Mouse (Mus musculus) stomach, embryonic 14.5 days (tissue): ENCODE measurements around the gene Sergef. TPM values are rescaled to one million over a fixed set of nuclear protein-coding genes. Genes with fewer than 3 reads are reported as not detected.

Experiments
- ATAC-seq: fragments of 200-750 bp; cut with Nextera tagmentation; 2 replicates; pipeline ENCODE4 v1.8.0; 2017; ENCODE audit warnings: low read depth, moderate TSS enrichment; ENCODE audit not compliant: insufficient number of reproducible peaks, insufficient read depth, low FRiP score
- H3K27ac ChIP-seq: fragments of 300-500 bp; sonication (generic); 2 replicates; pipeline ENCODE4 v1.5.1; 2014; ENCODE audit warnings: mild to moderate bottlenecking, low read length, moderate library complexity, mixed read lengths
- H3K27me3 ChIP-seq: fragments of 300-500 bp; sonication (generic); 2 replicates; pipeline ENCODE4 v1.6.1; 2014; ENCODE audit warnings: low read length, control low read depth, mixed read lengths; ENCODE audit not compliant: control insufficient read depth, insufficient read depth
- H3K36me3 ChIP-seq: fragments of 300-500 bp; sonication (generic); 2 replicates; pipeline ENCODE4 v1.6.1; 2014; ENCODE audit warnings: mild to moderate bottlenecking, control low read depth, low read length, moderate library complexity, mixed read lengths; ENCODE audit not compliant: control insufficient read depth, insufficient read depth
- H3K4me1 ChIP-seq: fragments of 300-500 bp; sonication (generic); 2 replicates; pipeline ENCODE4 v1.6.1; 2014; ENCODE audit warnings: low read length, control low read depth, mixed read lengths; ENCODE audit not compliant: control insufficient read depth, insufficient read depth
- H3K4me2 ChIP-seq: fragments of 300-500 bp; sonication (generic); replicated peaks from 2 replicates; pipeline ENCODE4 v1.6.1; 2014; ENCODE audit warnings: low read depth, low read length, control low read depth
- H3K4me3 ChIP-seq: fragments of 300-500 bp; sonication (generic); 2 replicates; pipeline ENCODE4 v1.5.1; 2014; ENCODE audit warnings: low read depth, low read length, control low read depth
- H3K9ac ChIP-seq: fragments of 300-500 bp; sonication (generic); replicated peaks from 2 replicates; pipeline ENCODE4 v1.6.1; 2014; ENCODE audit warnings: low read depth, mild to moderate bottlenecking, control low read depth, low read length, moderate library complexity, mixed read lengths
- H3K9me3 ChIP-seq: fragments of 300-500 bp; sonication (generic); 2 replicates; pipeline ENCODE4 v1.6.1; 2016; ENCODE audit warnings: low read depth, low read length, control low read depth; ENCODE audit not compliant: control insufficient read depth
- WGBS: fragments of 180-500 bp; shearing (Covaris S2); extraction: QIAGEN DNeasy Blood & Tissue Kit; methylation state at CpG from one replicate; pipeline ENCODE4 v1.1.7; 2014; 5-methylcytosine and 5-hydroxymethylcytosine counted together
- polyA plus RNA-seq: library from polyadenylated mRNA; unstranded; fragments of >200 nt; fragmentation: Nextera tagmentation; extraction: Ambion mirVana; gene quantifications from 2 replicates; pipeline ENCODE4 v1.2.1, GENCODE M21; 2014

Sergef gene
- polyA plus RNA-seq, 1 experiment from 2014 or later, result 18.4 TPM

DNA sequence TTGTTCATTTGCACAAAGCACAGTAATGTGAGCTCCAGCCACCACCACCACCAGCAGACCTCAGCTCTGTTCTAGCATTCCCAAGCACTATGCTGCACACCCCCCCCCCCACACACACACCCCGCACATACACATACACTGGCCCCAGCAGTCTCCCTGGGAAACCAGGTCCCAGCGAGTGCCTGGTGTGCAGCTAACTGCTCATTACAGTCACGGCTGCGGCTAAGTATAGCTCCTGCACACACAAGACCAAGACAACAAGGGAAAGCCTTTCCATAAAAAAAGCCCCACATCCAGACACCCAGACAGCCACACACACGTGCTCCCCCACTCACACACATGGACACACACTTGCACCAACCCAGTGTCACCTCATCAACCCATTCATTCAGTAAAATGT is 226.8 kb downstream of the Sergef start:
- H3K9ac ChIP-seq, result no peak overlapping the region
- H3K27ac ChIP-seq, result no peak overlapping the region
- H3K27me3 ChIP-seq, result no peaks in the 10 kb centered on the region
- H3K9me3 ChIP-seq, result no peaks in the 10 kb centered on the region
- no peak overlapping the region for H3K4me2 ChIP-seq
- whole genome bisulfite sequencing, result 79% methylated on average over 5 of the region's 5 CpGs
- no peak for ATAC-seq
- H3K4me1 ChIP-seq, result no peaks in the 10 kb centered on the region
- no peaks in the 10 kb centered on the region for H3K36me3 ChIP-seq
- no peak overlapping the region for H3K4me3 ChIP-seq

DNA sequence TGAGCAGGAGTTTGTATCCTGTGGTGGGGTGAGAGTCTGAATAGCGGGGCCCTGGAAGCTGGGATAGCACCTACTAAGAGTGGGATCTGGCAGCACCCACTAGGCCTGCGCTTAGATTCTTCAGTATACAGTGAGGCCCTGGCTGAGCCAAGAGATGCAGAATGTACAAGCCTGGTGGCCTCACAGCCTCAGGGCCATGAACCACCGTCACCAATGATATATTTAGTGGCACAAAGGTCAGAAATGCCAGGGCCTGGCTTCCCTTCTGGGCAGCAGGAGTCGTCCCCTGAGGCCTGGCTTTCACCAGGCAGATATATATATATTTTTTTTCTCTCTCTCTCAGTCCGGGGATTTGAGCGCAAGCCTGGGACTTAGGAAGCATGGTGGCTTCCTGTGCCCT is 228.9 kb downstream of the Sergef start:
- WGBS, result 77% methylated on average over 6 of the region's 6 CpGs
- H3K27me3 ChIP-seq, result no peaks in the 10 kb centered on the region
- no peak overlapping the region for H3K9ac ChIP-seq

DNA sequence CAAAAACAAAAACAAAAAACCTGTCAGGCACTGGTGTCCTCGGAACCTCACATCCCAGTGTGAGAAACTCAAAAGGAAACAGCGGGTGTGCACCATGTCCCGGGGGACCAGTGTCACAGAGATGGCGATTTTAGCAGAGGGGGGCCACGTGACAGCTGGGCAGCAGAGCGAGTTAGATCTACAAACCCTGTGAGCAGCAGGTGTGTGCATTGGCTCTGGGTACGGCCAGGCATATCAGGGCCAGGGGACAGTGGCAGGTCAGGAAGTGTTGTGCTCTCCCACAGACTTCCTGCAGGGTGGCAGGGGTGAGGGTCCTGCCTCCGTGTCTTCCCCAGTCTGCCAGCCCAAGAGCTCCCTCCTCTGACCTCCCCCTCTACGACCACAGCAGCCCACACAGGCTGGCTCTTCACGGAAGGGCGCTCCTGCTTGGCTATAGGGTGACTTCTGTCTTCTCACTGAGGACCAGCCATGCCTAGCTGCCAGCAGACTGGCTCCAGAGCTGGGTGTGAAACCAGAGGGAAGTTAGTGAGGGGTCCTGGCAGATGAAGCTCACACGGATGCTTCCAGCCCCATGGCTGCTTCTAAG is 230.3 kb downstream of the Sergef start:
- Histone ChIP-seq H3K4me1 (no peaks in the 10 kb centered on the region), H3K4me2 (no peak overlapping the region), H3K27ac (no peak overlapping the region), H3K27me3 (no peaks in the 10 kb centered on the region), H3K36me3 (no peaks in the 10 kb centered on the region), H3K9me3 (no peaks in the 10 kb centered on the region), H3K4me3 (no peak overlapping the region), H3K9ac (no peak overlapping the region)
- 52% methylated on average over 12 of the region's 12 CpGs for WGBS
- no peak for ATAC-seq

More for the DNA sequence above, 228.9 kb downstream of the Sergef start:
- no peak overlapping the region for H3K4me3 ChIP-seq
- H3K4me1 ChIP-seq, result no peaks in the 10 kb centered on the region
- H3K9me3 ChIP-seq, result no peaks in the 10 kb centered on the region
- H3K27ac ChIP-seq, result no peak overlapping the region
- no peaks in the 10 kb centered on the region for H3K36me3 ChIP-seq
- no peak for ATAC-seq
- no peak overlapping the region for H3K4me2 ChIP-seq

DNA sequence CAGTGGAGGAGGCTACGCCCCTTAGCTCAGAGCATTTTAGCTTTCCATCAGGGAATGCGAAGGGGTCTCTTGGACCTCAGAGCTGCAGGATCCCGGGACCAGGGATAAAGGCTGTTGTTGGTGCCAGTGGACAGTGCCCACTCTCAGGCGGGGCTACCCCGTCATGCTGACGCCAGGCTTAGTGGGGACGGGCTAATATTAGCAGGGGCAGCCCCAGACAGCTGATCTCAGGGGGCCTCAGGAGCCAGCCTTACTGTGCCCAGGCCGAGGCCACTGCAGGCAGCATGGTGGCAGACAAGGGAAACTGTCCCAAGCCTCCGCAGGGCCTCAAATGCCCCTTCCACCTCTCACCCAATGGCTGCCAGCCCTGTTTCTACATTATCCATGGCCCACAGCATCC is 231.0 kb downstream of the Sergef start:
- no peak overlapping the region for H3K4me3 ChIP-seq
- no peaks in the 10 kb centered on the region for H3K36me3 ChIP-seq
- no peak overlapping the region for H3K27ac ChIP-seq
- no peaks in the 10 kb centered on the region for H3K4me1 ChIP-seq
- WGBS, result 81% methylated on average over 9 of the region's 9 CpGs
- H3K4me2 ChIP-seq, result no peak overlapping the region
- H3K9ac ChIP-seq, result no peak overlapping the region
- ATAC-seq, result no peak
- H3K9me3 ChIP-seq, result no peaks in the 10 kb centered on the region
- no peaks in the 10 kb centered on the region for H3K27me3 ChIP-seq

DNA sequence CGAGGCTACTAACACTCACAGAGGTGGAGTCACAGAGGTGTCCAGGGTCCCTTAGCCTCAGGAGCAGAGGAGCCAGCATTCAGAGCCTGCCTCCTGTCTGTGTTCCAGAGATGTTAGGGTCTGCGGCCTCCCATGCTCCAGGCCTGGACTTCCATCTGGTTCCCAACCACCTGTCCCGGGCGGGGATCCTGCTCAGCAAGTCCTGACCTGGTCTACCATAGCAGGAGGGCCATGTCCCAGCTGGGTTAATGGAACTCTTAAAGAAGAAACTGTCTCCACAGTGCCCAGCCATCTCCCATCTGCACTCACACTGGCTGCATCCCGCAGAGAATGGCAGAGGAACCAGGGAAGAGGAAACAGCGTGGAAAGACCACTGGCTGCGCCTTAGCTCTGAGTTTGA is 234.9 kb downstream of the Sergef start:
- 82% methylated on average over 7 of the region's 7 CpGs for WGBS
- H3K27ac ChIP-seq, result no peak overlapping the region

DNA sequence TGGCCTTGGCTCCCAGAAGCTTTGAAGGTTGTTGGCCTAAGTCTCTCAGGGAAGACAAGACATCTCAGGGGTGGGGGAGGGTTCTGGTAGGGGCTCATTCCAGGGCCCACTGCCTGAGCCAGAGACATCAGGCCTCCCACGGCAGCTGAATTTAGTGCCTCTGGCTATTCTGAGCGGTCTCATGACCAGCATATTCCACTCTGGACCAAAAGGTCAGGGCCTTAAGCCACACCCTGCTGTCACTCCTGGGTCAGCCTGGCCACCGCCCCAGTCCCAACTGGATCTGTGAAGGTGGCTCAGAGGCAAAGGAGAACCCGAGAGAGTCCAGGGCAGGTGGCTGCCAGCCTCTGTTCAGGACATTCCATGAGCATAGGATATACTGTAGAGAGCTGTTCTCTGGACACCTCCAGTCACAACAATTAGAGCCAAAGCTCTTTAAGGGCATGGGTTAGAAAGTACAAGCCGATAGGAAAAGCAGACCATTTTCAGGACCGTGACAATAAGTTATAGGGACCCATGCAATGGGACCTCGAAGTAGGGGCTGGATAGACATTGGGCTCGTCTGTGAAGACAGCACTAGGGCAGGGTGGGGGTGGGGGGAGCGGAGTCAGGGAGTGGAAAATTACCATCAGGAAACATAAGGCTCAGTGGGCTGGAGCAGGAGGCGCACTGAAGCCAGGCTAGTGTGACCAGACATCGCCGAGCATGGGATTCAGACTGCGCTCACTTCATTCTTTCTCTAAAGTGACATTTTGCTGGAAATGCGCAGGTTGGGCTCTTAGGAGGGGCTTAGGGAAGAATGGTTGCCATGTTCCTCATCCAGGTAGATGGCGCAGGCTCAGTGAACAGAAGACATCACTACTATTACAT is 235.8 kb downstream of the Sergef start:
- 78% methylated on average over 15 of the region's 15 CpGs for WGBS
- ATAC-seq, result no peak
- Histone ChIP-seq H3K4me2 (no peak overlapping the region), H3K9me3 (no peaks in the 10 kb centered on the region), H3K27ac (no peak overlapping the region), H3K27me3 (peaks cover 4% of the 10 kb centered on the region), H3K4me3 (no peak overlapping the region), H3K36me3 (no peaks in the 10 kb centered on the region), H3K9ac (no peak overlapping the region), H3K4me1 (no peaks in the 10 kb centered on the region)

More for the DNA sequence above, 234.9 kb downstream of the Sergef start:
- H3K4me3 ChIP-seq, result no peak overlapping the region
- ATAC-seq, result no peak
- H3K4me2 ChIP-seq, result no peak overlapping the region
- no peak overlapping the region for H3K9ac ChIP-seq
- no peaks in the 10 kb centered on the region for H3K27me3 ChIP-seq
- H3K4me1 ChIP-seq, result no peaks in the 10 kb centered on the region
- no peaks in the 10 kb centered on the region for H3K36me3 ChIP-seq
- H3K9me3 ChIP-seq, result no peaks in the 10 kb centered on the region

DNA sequence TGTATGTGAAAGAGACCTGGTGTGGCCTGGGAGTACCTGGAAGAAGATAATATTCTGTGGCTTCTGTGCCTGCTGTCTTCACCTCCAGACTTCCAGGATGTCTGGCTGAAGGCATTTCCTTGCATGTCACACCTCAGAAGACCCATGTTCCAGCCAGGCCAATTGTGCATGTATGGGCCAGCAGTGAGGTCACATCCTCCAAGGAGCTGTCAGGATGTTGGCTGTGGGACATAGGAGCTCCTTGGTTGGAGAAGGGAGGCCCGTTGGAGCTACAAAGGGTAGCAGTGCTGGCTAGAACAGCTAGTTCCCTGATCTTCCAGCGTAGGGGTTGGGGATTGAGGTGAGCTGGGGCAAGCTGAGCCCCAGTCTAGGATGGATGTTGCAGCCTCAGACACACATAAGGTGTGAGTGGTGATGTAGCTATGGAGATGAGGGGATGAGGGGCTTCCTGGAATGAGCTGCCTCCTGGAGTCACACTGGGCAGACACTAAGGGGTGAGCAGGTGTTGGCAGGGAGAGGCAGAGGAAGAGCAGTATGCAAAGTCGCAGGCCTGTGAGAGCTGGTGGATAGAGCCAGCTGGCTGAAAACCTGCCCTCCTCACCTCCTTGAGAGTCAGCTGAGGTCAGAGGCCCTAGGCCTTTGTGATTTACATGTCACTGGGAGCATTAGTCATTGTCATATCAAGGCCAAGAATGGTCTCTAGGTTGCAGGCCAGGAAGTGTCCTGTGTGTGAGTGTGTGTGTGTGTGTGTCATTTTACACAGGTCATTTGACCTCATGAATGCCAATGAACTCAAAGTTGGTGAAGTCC is 238.0 kb downstream of the Sergef start:
- Histone ChIP-seq H3K4me3 (no peak overlapping the region), H3K27ac (no peak overlapping the region), H3K4me2 (no peak overlapping the region), H3K4me1 (peaks cover 5% of the 10 kb centered on the region; the same call in 1 of the 2 replicates), H3K9ac (no peak overlapping the region), H3K9me3 (no peaks in the 10 kb centered on the region), H3K27me3 (peaks cover 23% of the 10 kb centered on the region), H3K36me3 (no peaks in the 10 kb centered on the region)
- ATAC-seq, result no peak
- 64% methylated on average over 3 of the region's 3 CpGs for WGBS

DNA sequence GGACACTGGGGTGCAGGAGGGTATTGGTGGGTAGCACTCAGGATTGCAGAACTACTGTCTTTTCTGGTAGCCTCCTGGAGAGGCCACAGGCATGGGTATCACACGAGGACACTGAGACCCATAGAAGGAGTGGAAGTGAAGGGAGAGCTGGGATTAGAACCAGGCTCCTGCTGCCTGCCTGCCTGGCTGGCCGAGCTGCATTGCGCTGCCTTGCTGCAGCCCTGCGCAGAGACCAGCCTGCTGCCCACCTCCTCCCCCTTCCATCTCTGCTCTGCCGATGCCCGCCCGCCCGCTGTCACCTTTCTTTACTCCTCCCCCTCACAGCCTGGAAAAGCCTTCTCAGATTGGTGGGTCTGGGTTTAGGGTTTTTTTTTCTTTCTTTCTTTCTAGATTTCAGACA is 239.3 kb downstream of the Sergef start:
- Histone ChIP-seq H3K4me3 (no peak overlapping the region), H3K27me3 (peaks cover 28% of the 10 kb centered on the region), H3K4me1 (peaks cover 8% of the 10 kb centered on the region; the same call in 1 of the 2 replicates), H3K9ac (no peak overlapping the region), H3K27ac (no peak overlapping the region), H3K4me2 (no peak overlapping the region), H3K9me3 (no peaks in the 10 kb centered on the region), H3K36me3 (no peaks in the 10 kb centered on the region)
- no peak for ATAC-seq
- WGBS, result 34% methylated on average over 8 of the region's 8 CpGs
